Mouse (Mus musculus) gastrocnemius, adult 2 months (tissue): ENCODE data around the gene Atad1. TPM values are rescaled to one million over a fixed set of nuclear protein-coding genes. Genes with fewer than 3 reads are reported as not detected.

ENCODE experiments used
- DNase-seq: peaks from one replicate; pipeline ENCODE4 v3.0.0; 2022
- H3K27ac ChIP-seq: fragments of 200-600 bp; 2 replicates; pipeline ENCODE4 v1.8.1; 2022; ENCODE audit warnings: mild to moderate bottlenecking
- H3K4me3 ChIP-seq: fragments of 200-600 bp; 2 replicates; pipeline ENCODE4 v1.8.1; 2022; ENCODE audit warnings: mild to moderate bottlenecking, moderate library complexity
- CTCF ChIP-seq: fragments of 200-600 bp; IDR thresholded peaks from 2 replicates; pipeline ENCODE4 v1.8.1; 2022; ENCODE audit warnings: antibody characterized with exemption, mild to moderate bottlenecking, moderate library complexity
- intact Hi-C: fragments of 180-260 bp; cut with DNase I; formaldehyde crosslinking; loops from one replicate; pipeline ENCODE4 v1.15.1; 2025
- total RNA-seq, 2 experiments: library from RNA; stranded (reverse); gene quantifications; 2 replicates each; pipeline ENCODE4 v1.2.3; 2021

Atad1 gene
- total RNA-seq, 2 experiments from 2014 or later, result 55.3 to 71.6 TPM

- intact Hi-C loops, result loop anchor here (2.0 to 10.0 kb wide), 4 partner anchors 44 to 468 kb away; no protein-coding TSS in a partner anchor
Observed at GRCm38 (mm10) chr19:32756900-32757725, 17.5 kb upstream of the Atad1 start, which contains the start of gene Pten. Gene Pten (plus strand): TSS chr19:32757497.

GRCm38 (mm10) chr19:32756636-32756899 lies 17.0 kb upstream of the Atad1 start:
- no peak for TF ChIP-seq CTCF
- Histone ChIP-seq H3K4me3 (peak overlapping the region; percentile 80), H3K27ac (peak overlapping the region; percentile 98)
- no peak for DNase-seq
- intact Hi-C loops, result loop anchor here (2.0 to 10.0 kb wide), 4 partner anchors 44 to 468 kb away; no protein-coding TSS in a partner anchor

More at GRCm38 (mm10) chr19:32756900-32757725, 17.5 kb upstream of the Atad1 start, which contains the start of gene Pten:
- H3K4me3 ChIP-seq, result peak within 1 kb of the TSS; percentile 80
- TF ChIP-seq CTCF, result no peak; the same call in 1 of the 2 replicates
- H3K27ac ChIP-seq, result peak within 1 kb of the TSS; percentile 98
- peak; percentile 99 for DNase-seq

GRCm38 (mm10) chr19:32755792-32756635 lies 16.4 kb upstream of the Atad1 start:
- TF ChIP-seq CTCF, result peak; percentile 43
- peak; percentile 98 for DNase-seq
- intact Hi-C loops, result loop anchor here (2.0 to 10.0 kb wide), 4 partner anchors 43 to 469 kb away; no protein-coding TSS in a partner anchor
- peak overlapping the region; percentile 98 for H3K27ac ChIP-seq
- H3K4me3 ChIP-seq, result peak overlapping the region; percentile 80

- no peak for DNase-seq
- Histone ChIP-seq H3K4me3 (peak overlapping the region; percentile 80), H3K27ac (peak overlapping the region; percentile 98)
- intact Hi-C loops, result loop anchor here (10.0 kb wide), 3 partner anchors 150 to 470 kb away; no protein-coding TSS in a partner anchor
- no peak for TF ChIP-seq CTCF
Observed at GRCm38 (mm10) chr19:32755104-32755791, 15.7 kb upstream of the Atad1 start.

- intact Hi-C loops, result loop anchor here (10.0 kb wide), 3 partner anchors 150 to 470 kb away; no protein-coding TSS in a partner anchor
- TF ChIP-seq CTCF, result no peak
- Histone ChIP-seq H3K27ac (peak overlapping the region; percentile 98; the same call in 1 of the 2 replicates), H3K4me3 (no peak overlapping the region; the same call in 1 of the 2 replicates)
- peak; percentile 19 for DNase-seq
Observed at GRCm38 (mm10) chr19:32754188-32755000, 14.8 kb upstream of the Atad1 start.

GRCm38 (mm10) chr19:32753386-32753785 lies 13.8 kb upstream of the Atad1 start:
- no peak for TF ChIP-seq CTCF
- DNase-seq, result no peak
- Histone ChIP-seq H3K27ac (no peak overlapping the region), H3K4me3 (no peak overlapping the region)
- intact Hi-C loops, result loop anchor here (10.0 kb wide), 3 partner anchors 151 to 471 kb away; no protein-coding TSS in a partner anchor

GRCm38 (mm10) chr19:32752357-32752756 lies 12.8 kb upstream of the Atad1 start:
- no peak overlapping the region for H3K4me3 ChIP-seq
- no peak for TF ChIP-seq CTCF
- intact Hi-C loops, result loop anchor here (10.0 kb wide), 3 partner anchors 152 to 472 kb away; no protein-coding TSS in a partner anchor

GRCm38 (mm10) chr19:32749425-32749824 lies 9.8 kb upstream of the Atad1 start:
- peak; percentile 49 for TF ChIP-seq CTCF
- Histone ChIP-seq H3K4me3 (no peak overlapping the region), H3K27ac (no peak overlapping the region)
- intact Hi-C loops, result no loop called here
- DNase-seq, result peak; percentile 30

More at GRCm38 (mm10) chr19:32752357-32752756, 12.8 kb upstream of the Atad1 start:
- DNase-seq, result no peak
- H3K27ac ChIP-seq, result no peak overlapping the region

GRCm38 (mm10) chr19:32740641-32741345 lies 1.2 kb upstream of the Atad1 start:
- DNase-seq, result no peak
- TF ChIP-seq CTCF, result no peak
- no peak overlapping the region for H3K27ac ChIP-seq
- H3K4me3 ChIP-seq, result no peak overlapping the region
- intact Hi-C loops, result no loop called here

- no peak for TF ChIP-seq CTCF
- intact Hi-C loops, result no loop called here
- no peak overlapping the region for H3K4me3 ChIP-seq
- H3K27ac ChIP-seq, result no peak overlapping the region
- DNase-seq, result no peak
Observed at GRCm38 (mm10) chr19:32737844-32738243, 1.7 kb downstream of the Atad1 start.

GRCm38 (mm10) chr19:32732922-32733321 lies 6.7 kb downstream of the Atad1 start:
- intact Hi-C loops, result no loop called here
- Histone ChIP-seq H3K27ac (no peak overlapping the region), H3K4me3 (no peak overlapping the region)
- no peak for DNase-seq
- TF ChIP-seq CTCF, result no peak
